Mouse (Mus musculus) spleen, adult 2 months (tissue): ENCODE results near the gene Slc35e2.

Source experiments
- CTCF ChIP-seq: fragments of 200-500 bp; IDR thresholded peaks from 2 replicates; pipeline ENCODE4 v1.5.1; 2011; ENCODE audit warnings: mild to moderate bottlenecking, inconsistent platforms; ENCODE audit not compliant: insufficient read depth, insufficient read length, insufficient replicate concordance; ENCODE audit errors: extremely low read depth
- POLR2A ChIP-seq: fragments of 200-500 bp; IDR thresholded peaks from 2 replicates; pipeline ENCODE4 v1.6.1; 2011; ENCODE audit warnings: low read depth, low read length, inconsistent platforms

DNA sequence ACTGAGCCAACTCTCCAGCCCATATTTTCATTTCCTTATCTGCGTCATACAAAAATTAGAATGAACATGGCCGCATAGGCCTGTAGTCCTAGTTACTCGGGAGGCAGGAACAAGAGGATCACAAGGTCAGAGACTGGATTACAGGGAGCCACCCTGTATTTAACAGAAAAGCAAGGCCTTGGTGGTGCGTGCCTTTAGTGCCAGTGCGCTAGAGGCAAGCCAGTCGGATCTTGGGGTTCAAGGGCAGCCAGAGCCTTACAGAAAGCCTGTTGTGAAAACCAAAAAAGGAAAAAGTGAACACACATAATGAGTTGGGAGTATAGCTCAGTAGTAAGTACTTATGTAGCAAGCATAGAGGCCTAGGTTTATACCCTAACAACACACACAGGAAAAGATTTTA is 31.4 kb upstream of the Slc35e2 start:
- TF ChIP-seq POLR2A, result no peak
- no peak for TF ChIP-seq CTCF
